Mouse (Mus musculus): ENCODE measurements around the gene Pcnx2.

- TF ChIP-seq TAL1 (IDR thresholded peaks at IDR 0.05; ENCODE audit: low read length), result no peak
- no peak for TF ChIP-seq GATA1 (IDR thresholded peaks at IDR 0.05; ENCODE audit: low read length)
Observed at GRCm38 (mm10) chr8:125808826-125809225, 89.3 kb downstream of the Pcnx2 start.

Measured in erythroblast, embryonic 14.5 days (primary cell).